Comparison of ENCODE assay signal across 25 mouse cellular contexts in genomic region chr5:148798541-148798940, GRCm38 (mm10).
DNase-seq lines count a peak whose midpoint lies in the region; ATAC-seq and TF ChIP-seq lines count a peak whose summit lies in the region.
"Had no signal": no experiment of that assay in that cellular context is flagged by ENCODE, and none has a peak within 500 bp of the region (broad histone marks: within the 10 kb centered on the region; RNA-seq: fewer than 3 reads in every experiment).

No protein-coding gene starts in this region.

- no peak for TF ChIP-seq RAD21 in MEL (IDR thresholded peaks at IDR 0.05; ENCODE audit: low read depth, low read length)

- H3K4me3 ChIP-seq in heart, embryonic 10.5 days = no peak overlapping the region
- no peak overlapping the region for H3K4me3 ChIP-seq in heart, adult 2 months
- H3K4me3 ChIP-seq in MEL (ENCODE audit: control insufficient read depth in 1 of 2, insufficient read depth in 1 of 2, low read depth in 2 of 2, low read length in 2 of 2) = no peak overlapping the region
- no peak overlapping the region for H3K4me3 ChIP-seq in limb, embryonic 13.5 days
- H3K4me3 ChIP-seq: embryonic facial prominence, embryonic 15.5 days; forebrain, embryonic 13.5 days; heart, embryonic 15.5 days; hindbrain, embryonic 13.5 days; liver, embryonic 12.5 days; midbrain, embryonic 12.5 days; neural tube, embryonic 13.5 days had no signal

- 42% methylated on average over 6 of the region's 6 CpGs for WGBS in heart, embryonic 10.5 days
- 46% methylated on average over 6 of the region's 6 CpGs for WGBS in heart, adult 2 months
- 65% methylated on average over 6 of the region's 6 CpGs for WGBS in limb, embryonic 13.5 days

- DNase-seq in heart, embryonic 10.5 days (ENCODE audit: low spot score) = no peak
- no peak for DNase-seq in heart, adult 2 months
- DNase-seq in MEL (ENCODE audit: low read depth, low spot score) = peak; percentile 32
- peak; percentile 62 for DNase-seq in lung, postnatal 14 days
- no peak for DNase-seq in cerebellum, adult 18-20 months
- DNase-seq in adrenal gland, adult (ENCODE audit: inconsistent age in 2 of 2, low spot score in 1 of 2) = no peak
- DNase-seq in left cerebral cortex, adult 8-10 months (ENCODE audit: low spot score in 2 of 2) = no peak
- DNase-seq: adrenal gland, postnatal 14 days; cerebellum, adult 2 months; cerebellum, postnatal 14 days; kidney, adult 9 months; kidney, postnatal 14 days; layer of hippocampus, adult 9-11 months; liver, postnatal 0 days had no signal

- no peak for ATAC-seq in limb, embryonic 13.5 days (ENCODE audit: low FRiP score, low read depth)
- ATAC-seq: forebrain, embryonic 13.5 days; intestine, embryonic 16.5 days; liver, embryonic 12.5 days; liver, postnatal 0 days; Patski had no signal

- intact Hi-C loops in heart, adult 2 months (cut with DNase I) = loop anchor here (10.0 kb wide), 1 partner anchor 314 kb away; no protein-coding TSS in a partner anchor

- H3K27ac ChIP-seq in heart, embryonic 10.5 days = 0 out of 2 replicates have a peak overlapping the region, but pooled peaks have one; percentile 24
- H3K27ac ChIP-seq in heart, adult 2 months = no peak overlapping the region
- H3K27ac ChIP-seq in MEL (ENCODE audit: control insufficient read depth, low read depth, low read length) = no peak overlapping the region
- 0 out of 2 replicates have a peak overlapping the region, but pooled peaks have one; percentile 10 for H3K27ac ChIP-seq in limb, embryonic 13.5 days
- H3K27ac ChIP-seq: embryonic facial prominence, embryonic 15.5 days; forebrain, embryonic 13.5 days; heart, embryonic 15.5 days; hindbrain, embryonic 13.5 days; liver, embryonic 12.5 days; midbrain, embryonic 12.5 days; neural tube, embryonic 13.5 days had no signal

- no peak overlapping the region for H3K9ac ChIP-seq in heart, adult 2 months (ENCODE audit: low read depth, low read length)
- no peak overlapping the region for H3K9ac ChIP-seq in MEL (ENCODE audit: control insufficient read depth, low read depth, low read length, poor library complexity, severe bottlenecking)
- no peak overlapping the region for H3K9ac ChIP-seq in limb, embryonic 13.5 days
- H3K9ac ChIP-seq: embryonic facial prominence, embryonic 15.5 days; forebrain, embryonic 13.5 days; heart, embryonic 15.5 days; hindbrain, embryonic 13.5 days; liver, embryonic 12.5 days; liver, postnatal 0 days; midbrain, embryonic 12.5 days; neural tube, embryonic 13.5 days had no signal

- no peak for TF ChIP-seq EP300 in heart, adult 2 months (IDR thresholded peaks at IDR 0.05; ENCODE audit: insufficient read depth, low read depth, low read length)
- TF ChIP-seq EP300 in MEL (IDR thresholded peaks at IDR 0.05; ENCODE audit: low read depth in 1 of 2, low read length in 2 of 2) = peak; percentile 47 to 55; a peak in 3 of 4 replicates

- no peaks in the 10 kb centered on the region for H3K36me3 ChIP-seq in heart, embryonic 10.5 days
- no peaks in the 10 kb centered on the region for H3K36me3 ChIP-seq in heart, adult 2 months (ENCODE audit: control insufficient read depth, insufficient read depth, low read length)
- peaks cover 0 to 4% of the 10 kb centered on the region in 2 experiments; a peak in 2 of 4 replicates for H3K36me3 ChIP-seq in MEL (ENCODE audit: control insufficient read depth in 1 of 2, insufficient read depth in 2 of 2, low read length in 2 of 2)
- H3K36me3 ChIP-seq in limb, embryonic 13.5 days = no peaks in the 10 kb centered on the region
- H3K36me3 ChIP-seq: embryonic facial prominence, embryonic 15.5 days; G1E; heart, embryonic 15.5 days; hindbrain, embryonic 13.5 days; liver, embryonic 12.5 days; midbrain, embryonic 12.5 days; neural tube, embryonic 13.5 days had no signal

- no peak overlapping the region for H3K4me2 ChIP-seq in limb, embryonic 13.5 days (replicated peaks)
- H3K4me2 ChIP-seq: embryonic facial prominence, embryonic 15.5 days; forebrain, embryonic 13.5 days; heart, embryonic 15.5 days; hindbrain, embryonic 13.5 days; liver, embryonic 12.5 days; midbrain, embryonic 12.5 days; neural tube, embryonic 13.5 days had no signal

- H3K79me2 ChIP-seq in heart, adult 2 months (replicated peaks; ENCODE audit: control insufficient read depth, insufficient read depth, low read length) = no peaks in the 10 kb centered on the region
- no peaks in the 10 kb centered on the region for H3K79me2 ChIP-seq in MEL (ENCODE audit: control insufficient read depth, insufficient read depth, low read length, poor library complexity)

- H3K27me3 ChIP-seq in heart, embryonic 10.5 days (ENCODE audit: insufficient read depth, poor library complexity, severe bottlenecking) = no peaks in the 10 kb centered on the region
- H3K27me3 ChIP-seq in heart, adult 2 months (ENCODE audit: control insufficient read depth, insufficient read depth, low read length) = no peaks in the 10 kb centered on the region
- peaks cover 1 to 7% of the 10 kb centered on the region in 2 experiments; a peak in 2 of 4 replicates for H3K27me3 ChIP-seq in MEL (ENCODE audit: control insufficient read depth in 1 of 2, insufficient read depth in 2 of 2, low read length in 2 of 2)
- H3K27me3 ChIP-seq in limb, embryonic 13.5 days = no peaks in the 10 kb centered on the region
- H3K27me3 ChIP-seq: embryonic facial prominence, embryonic 15.5 days; forebrain, embryonic 13.5 days; heart, embryonic 15.5 days; neural tube, embryonic 13.5 days; Patski had no signal

- TF ChIP-seq CTCF in heart, adult 2 months (IDR thresholded peaks at IDR 0.05) = no peak
- TF ChIP-seq CTCF in MEL (IDR thresholded peaks at IDR 0.05 in 2 of 3, conservative IDR thresholded peaks at IDR 0.05 in 1 of 3; ENCODE audit: control insufficient read depth in 1 of 3, insufficient read depth in 1 of 3, low read depth in 2 of 3, low read length in 3 of 3, poor library complexity in 1 of 3, severe bottlenecking in 1 of 3) = no peak

- peaks cover 22% of the 10 kb centered on the region for H3K4me1 ChIP-seq in heart, embryonic 10.5 days
- no peaks in the 10 kb centered on the region for H3K4me1 ChIP-seq in heart, adult 2 months (ENCODE audit: control insufficient read depth, insufficient read depth, low read length)
- peaks cover 0 to 5% of the 10 kb centered on the region in 2 experiments; a peak in 2 of 4 replicates for H3K4me1 ChIP-seq in MEL (ENCODE audit: control insufficient read depth in 1 of 2, insufficient read depth in 2 of 2, low read length in 2 of 2)
- H3K4me1 ChIP-seq in limb, embryonic 13.5 days = peaks cover 28% of the 10 kb centered on the region

- no peaks in the 10 kb centered on the region for H3K9me3 ChIP-seq in heart, embryonic 10.5 days
- no peaks in the 10 kb centered on the region for H3K9me3 ChIP-seq in MEL (replicated peaks; ENCODE audit: insufficient read depth, low read length)
- H3K9me3 ChIP-seq in limb, embryonic 13.5 days = no peaks in the 10 kb centered on the region
- H3K9me3 ChIP-seq: embryonic facial prominence, embryonic 15.5 days; forebrain, embryonic 13.5 days; heart, embryonic 15.5 days; hindbrain, embryonic 13.5 days; liver, embryonic 12.5 days; midbrain, embryonic 12.5 days; neural tube, embryonic 13.5 days had no signal

- TF ChIP-seq POLR2A in heart, adult 2 months (IDR thresholded peaks at IDR 0.05; ENCODE audit: insufficient read depth, low read depth, low read length) = no peak
- TF ChIP-seq POLR2A in MEL (IDR thresholded peaks at IDR 0.05; ENCODE audit: control insufficient read depth in 1 of 2, insufficient read depth in 1 of 2, low read depth in 1 of 2, low read length in 2 of 2, poor library complexity in 1 of 2) = no peak

TF ChIP-seq in MEL, 35 proteins besides CTCF, POLR2A, EP300 and RAD21:
- TF ChIP-seq GABPA (IDR thresholded peaks at IDR 0.05; ENCODE audit: low read depth, low read length) (no peak), TAL1 (IDR thresholded peaks at IDR 0.05; ENCODE audit: low read length) (no peak), SIN3A (IDR thresholded peaks at IDR 0.05; ENCODE audit: low read length) (no peak), RCOR1 (IDR thresholded peaks at IDR 0.05; ENCODE audit: low read depth, low read length) (peak; percentile 100), BHLHE40 (IDR thresholded peaks at IDR 0.05; ENCODE audit: borderline replicate concordance, low read depth, low read length) (peak; percentile 29; the same call in 1 of the 2 replicates), ELF1 (IDR thresholded peaks at IDR 0.05; ENCODE audit: low read depth, low read length) (no peak), TCF12 (IDR thresholded peaks at IDR 0.05; ENCODE audit: low read depth, low read length) (peak; percentile 54), ETS1 (IDR thresholded peaks at IDR 0.05; ENCODE audit: low read depth, low read length) (peak; percentile 44), GATA1 (IDR thresholded peaks at IDR 0.05; ENCODE audit: low read depth, low read length) (peak; percentile 69), MAFK (IDR thresholded peaks at IDR 0.05; ENCODE audit: borderline replicate concordance, low read depth, low read length) (peak; percentile 34; the same call in 1 of the 2 replicates), MXI1 (IDR thresholded peaks at IDR 0.05; ENCODE audit: low read depth, low read length) (peak; percentile 59; the same call in 1 of the 2 replicates)

Comparison
In these comparisons a context has a peak if more than half of its experiments do, and no peak if none do; other contexts are left out.
1. H3K27ac ChIP-seq: peak in heart, embryonic 10.5 days (single experiment) and limb, embryonic 13.5 days (single experiment); none in heart, adult 2 months (single experiment) and MEL (single experiment).
2. DNase-seq: peak in MEL (single experiment) and lung, postnatal 14 days (single experiment); none in heart, embryonic 10.5 days (single experiment), heart, adult 2 months (0 of 2), cerebellum, adult 18-20 months (0 of 2), adrenal gland, adult (0 of 2) and left cerebral cortex, adult 8-10 months (0 of 2).